Mouse (Mus musculus) MEL (cell line): ENCODE results near the gene Arl15.

Experiments
- CTCF ChIP-seq, 3 experiments: IDR thresholded peaks in 2 of 3; conservative IDR thresholded peaks in 1 of 3; 2 replicates each; pipeline ENCODE4 v1.5.1; 2011 to 2012; ENCODE audit warnings: low read length in 3 of 3, low read depth in 2 of 3, mild to moderate bottlenecking in 2 of 3, improper control_type of control experiment in 1 of 3, inconsistent platforms in 1 of 3, mixed read lengths in 1 of 3, moderate library complexity in 1 of 3; ENCODE audit not compliant: control insufficient read depth in 1 of 3, insufficient read depth in 1 of 3, poor library complexity in 1 of 3, severe bottlenecking in 1 of 3
- GATA1 ChIP-seq: IDR thresholded peaks from 2 replicates; pipeline ENCODE4 v1.6.1; 2011; ENCODE audit warnings: low read depth, low read length, improper control_type of control experiment
- MAX ChIP-seq: IDR thresholded peaks from 2 replicates; pipeline ENCODE4 v1.6.1; 2011; ENCODE audit warnings: low read length, improper control_type of control experiment
- MXI1 ChIP-seq: IDR thresholded peaks from 2 replicates; pipeline ENCODE4 v1.6.1; 2011; ENCODE audit warnings: mild to moderate bottlenecking, low read depth, low read length, improper control_type of control experiment
- NRF1 ChIP-seq: IDR thresholded peaks from 2 replicates; pipeline ENCODE4 v1.6.1; 2014; ENCODE audit warnings: low read depth, mild to moderate bottlenecking, inconsistent platforms, low read length, improper control_type of control experiment, moderate library complexity; ENCODE audit not compliant: poor library complexity, insufficient read depth, severe bottlenecking
- POLR2A ChIP-seq, 2 experiments: IDR thresholded peaks; 2 replicates each; pipeline ENCODE4 v1.6.1; 2011 to 2012; ENCODE audit warnings: low read length in 2 of 2, mild to moderate bottlenecking in 2 of 2, control low read depth in 1 of 2, improper control_type of control experiment in 1 of 2, low read depth in 1 of 2, moderate library complexity in 1 of 2; ENCODE audit not compliant: control insufficient read depth in 1 of 2, insufficient read depth in 1 of 2, poor library complexity in 1 of 2
- POLR2AphosphoS5 ChIP-seq: IDR thresholded peaks from 2 replicates; pipeline ENCODE4 v1.6.1; 2012; ENCODE audit warnings: low read depth, borderline replicate concordance, mild to moderate bottlenecking, inconsistent platforms, low read length, moderate library complexity, mixed read lengths
- SMC3 ChIP-seq: IDR thresholded peaks from 2 replicates; pipeline ENCODE4 v1.6.1; 2011; ENCODE audit warnings: low read depth, low read length, improper control_type of control experiment
- ZC3H11A ChIP-seq: IDR thresholded peaks from 2 replicates; pipeline ENCODE4 v1.6.1; 2012; ENCODE audit warnings: low read depth, mild to moderate bottlenecking, inconsistent platforms, low read length, improper control_type of control experiment

DNA sequence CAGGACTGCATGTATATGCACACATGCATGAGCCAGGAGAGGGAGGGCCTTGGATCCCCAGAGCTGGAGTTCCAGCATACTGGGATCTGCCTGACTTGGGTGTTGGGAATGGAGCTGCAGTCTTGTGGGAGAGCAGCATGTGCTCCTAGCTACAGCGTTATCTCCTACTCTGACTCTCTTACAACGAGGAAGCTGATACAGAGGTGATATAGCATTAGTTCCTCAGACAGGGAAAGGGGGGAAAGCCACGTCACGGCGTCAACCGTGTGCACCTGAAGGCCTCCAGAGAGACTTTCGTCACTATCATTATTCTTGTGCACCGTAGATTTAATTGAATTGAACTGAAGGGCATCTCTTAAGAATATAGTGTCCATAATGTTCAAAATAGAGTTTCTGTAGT, 286.2 kb downstream of the Arl15 start:
- TF ChIP-seq ZC3H11A, result no peak
- TF ChIP-seq SMC3, result no peak
- TF ChIP-seq MAX, result no peak
- no peak for TF ChIP-seq CTCF (IDR thresholded peaks at IDR 0.05 in 2 of 3, conservative IDR thresholded peaks at IDR 0.05 in 1 of 3; ENCODE audit: control insufficient read depth in 1 of 3, insufficient read depth in 1 of 3, low read depth in 2 of 3, low read length in 3 of 3, poor library complexity in 1 of 3, severe bottlenecking in 1 of 3)
- TF ChIP-seq MXI1, result no peak
- TF ChIP-seq GATA1, result no peak
- no peak for TF ChIP-seq POLR2AphosphoS5
- TF ChIP-seq POLR2A (IDR thresholded peaks at IDR 0.05; ENCODE audit: control insufficient read depth in 1 of 2, insufficient read depth in 1 of 2, low read depth in 1 of 2, low read length in 2 of 2, poor library complexity in 1 of 2), result no peak
- no peak for TF ChIP-seq NRF1
